Mouse (Mus musculus): Measurements from ENCODE around the gene Rarg.

Rarg gene

DNA sequence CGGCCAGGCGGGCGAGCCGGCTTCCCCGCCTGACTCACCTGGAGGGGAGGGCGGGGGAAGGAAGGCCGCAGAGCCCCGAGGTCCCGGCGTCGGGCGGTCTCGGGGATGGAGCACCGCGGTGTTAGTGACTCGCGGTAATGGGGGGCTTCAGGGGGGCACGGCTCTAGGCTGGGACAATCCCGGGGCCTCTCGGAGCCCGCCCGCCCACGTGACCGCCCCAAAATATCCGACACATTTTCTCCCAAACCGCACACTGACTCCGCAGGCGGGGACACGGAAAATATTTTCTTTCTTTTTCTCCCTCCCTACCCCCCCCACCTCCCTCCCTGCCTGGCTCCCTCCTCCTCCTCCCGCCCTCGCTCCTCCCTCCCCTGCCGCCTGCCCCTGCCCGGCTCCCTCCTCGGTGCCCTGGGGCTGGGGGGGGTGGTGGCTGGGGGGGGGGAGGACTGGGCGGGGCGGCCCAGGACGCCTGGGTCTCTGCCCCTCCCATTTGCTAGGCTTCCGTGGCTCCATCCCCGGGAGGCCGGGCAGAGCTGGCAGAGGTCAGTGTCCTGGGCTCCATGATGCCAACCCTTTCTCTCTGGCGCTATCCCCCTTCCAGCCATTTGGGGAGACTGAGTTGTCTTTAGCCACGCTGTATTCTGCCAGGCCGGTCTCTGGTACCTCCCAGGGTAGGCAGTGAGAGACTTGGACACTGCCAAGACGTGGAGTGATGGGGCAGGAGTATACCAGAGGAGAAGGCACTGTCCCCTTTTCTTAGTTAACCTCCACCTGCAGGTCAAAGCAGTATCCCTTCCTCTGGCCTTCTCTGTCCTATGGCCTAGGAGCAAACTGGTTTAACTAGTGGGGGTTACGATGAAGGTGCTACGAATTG is at the start of gene Rarg:
Rarg (minus strand) TSS at position 316 of the 874 bp plus-strand sequence.
- peak; percentile 55 to 57 for DNase-seq

GRCm38 (mm10) chr15:102302542-102302941 is 45.2 kb upstream of the Rarg start:
- no peak for DNase-seq

DNA sequence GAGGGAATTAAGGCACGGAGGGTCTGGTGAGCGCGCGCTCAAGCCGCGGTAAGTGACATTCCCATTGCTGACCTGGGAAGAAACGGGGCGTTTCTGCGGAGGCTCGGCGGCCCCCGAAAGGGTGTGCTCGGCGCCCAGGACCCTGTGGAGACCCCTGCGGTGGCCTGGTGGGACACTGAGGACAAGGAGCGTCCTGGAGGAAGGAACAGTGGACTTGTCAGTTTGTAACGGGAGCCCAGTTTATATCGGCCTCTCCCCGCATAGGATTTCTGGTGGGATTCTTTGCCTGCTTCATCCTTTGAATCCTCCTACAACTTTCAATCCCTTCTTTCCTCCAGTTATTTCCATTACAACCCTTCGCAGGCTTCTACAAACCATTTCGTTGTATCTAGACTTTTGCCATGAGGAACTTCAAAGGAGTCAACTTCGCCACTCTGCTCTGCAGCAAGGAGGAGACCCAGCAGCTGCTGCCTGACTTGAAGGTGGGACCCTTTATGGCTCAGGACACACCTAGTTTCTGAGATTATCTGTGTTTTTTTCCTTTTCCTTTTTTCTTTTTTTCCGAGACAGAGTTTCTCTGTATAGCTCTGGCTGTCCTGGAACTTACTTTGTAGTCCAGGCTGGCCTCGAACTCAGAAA is 39.2 kb upstream of the Rarg start:
- DNase-seq = no peak

- DNase-seq = peak; percentile 91 to 92
Measured at GRCm38 (mm10) chr15:102295633-102296367, 38.5 kb upstream of the Rarg start, which contains the start of gene Espl1. TSS of gene Espl1 (plus strand) at chr15:102296266.

DNA sequence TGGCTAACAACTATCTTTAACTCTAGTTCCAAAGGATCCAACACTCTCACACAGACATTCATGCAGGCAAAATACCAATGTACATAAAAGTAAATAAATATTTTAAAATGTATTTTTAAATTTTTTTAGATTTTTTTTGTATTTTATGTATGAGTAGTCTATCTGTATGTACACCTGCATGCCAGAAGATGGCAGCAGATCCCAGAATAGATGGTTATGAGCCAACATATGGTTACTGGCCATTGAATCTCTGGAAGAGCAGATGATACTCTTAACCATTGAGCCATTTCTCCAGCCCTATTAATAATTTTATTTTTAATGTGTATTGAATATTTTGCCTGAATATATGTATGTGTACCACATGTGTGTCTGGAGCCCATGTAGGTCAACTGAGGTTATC is 30.1 kb upstream of the Rarg start:
- peak; percentile 31 to 45 for DNase-seq

GRCm38 (mm10) chr15:102283648-102284047 is 26.3 kb upstream of the Rarg start:
- no peak for DNase-seq

GRCm38 (mm10) chr15:102282463-102283292 is 25.4 kb upstream of the Rarg start:
- DNase-seq = no peak

GRCm38 (mm10) chr15:102280623-102281022 is 23.3 kb upstream of the Rarg start:
- DNase-seq = no peak

GRCm38 (mm10) chr15:102279783-102280520 is 22.6 kb upstream of the Rarg start:
- DNase-seq = peak in 1 of 2 experiments; percentile 11

- peak; percentile 87 to 91 for DNase-seq
Measured at GRCm38 (mm10) chr15:102279092-102279782, 21.9 kb upstream of the Rarg start, which contains the start of gene Mfsd5. TSS of gene Mfsd5 (plus strand) at chr15:102279454.

DNA sequence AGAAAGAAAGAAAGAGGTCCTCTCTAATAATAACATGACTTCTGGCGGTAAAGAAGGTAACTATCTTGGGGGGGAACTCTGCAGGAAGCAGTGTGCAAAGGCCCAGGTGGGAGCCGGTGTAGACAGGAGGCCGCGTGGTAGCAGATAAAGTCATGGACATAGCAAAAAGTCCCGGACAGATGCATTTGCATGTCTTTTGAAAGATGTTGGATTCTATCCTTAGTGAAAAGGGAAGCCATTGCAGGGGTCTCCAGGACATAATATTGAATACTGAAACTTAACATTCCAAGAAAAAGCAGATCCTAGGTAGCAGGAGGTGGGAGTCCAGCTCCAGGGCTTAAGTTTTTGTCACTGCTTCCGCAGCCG is 21.4 kb upstream of the Rarg start:
- DNase-seq = no peak

- no peak for DNase-seq
Measured at GRCm38 (mm10) chr15:102273982-102274716, 16.8 kb upstream of the Rarg start.

DNA sequence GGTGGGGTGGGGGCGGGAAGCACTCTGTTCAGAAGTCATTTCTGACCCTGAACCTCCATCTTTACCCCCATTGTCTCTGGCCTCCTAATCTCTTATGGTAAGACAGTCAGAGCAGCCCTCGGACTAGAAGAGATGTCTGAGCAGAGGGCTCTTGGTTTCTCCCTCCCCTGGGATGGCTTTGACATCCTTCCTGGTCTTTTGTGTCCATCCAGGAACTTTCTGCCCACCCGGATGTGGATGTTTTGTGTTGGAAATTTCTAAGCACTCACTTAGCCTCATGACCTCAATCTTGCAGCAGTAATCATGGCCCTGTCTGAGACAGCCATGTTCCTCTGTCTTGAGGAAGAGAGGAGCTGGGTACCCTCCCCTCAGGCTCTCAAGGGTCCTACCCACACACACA is 14.1 kb upstream of the Rarg start:
- no peak for DNase-seq

DNA sequence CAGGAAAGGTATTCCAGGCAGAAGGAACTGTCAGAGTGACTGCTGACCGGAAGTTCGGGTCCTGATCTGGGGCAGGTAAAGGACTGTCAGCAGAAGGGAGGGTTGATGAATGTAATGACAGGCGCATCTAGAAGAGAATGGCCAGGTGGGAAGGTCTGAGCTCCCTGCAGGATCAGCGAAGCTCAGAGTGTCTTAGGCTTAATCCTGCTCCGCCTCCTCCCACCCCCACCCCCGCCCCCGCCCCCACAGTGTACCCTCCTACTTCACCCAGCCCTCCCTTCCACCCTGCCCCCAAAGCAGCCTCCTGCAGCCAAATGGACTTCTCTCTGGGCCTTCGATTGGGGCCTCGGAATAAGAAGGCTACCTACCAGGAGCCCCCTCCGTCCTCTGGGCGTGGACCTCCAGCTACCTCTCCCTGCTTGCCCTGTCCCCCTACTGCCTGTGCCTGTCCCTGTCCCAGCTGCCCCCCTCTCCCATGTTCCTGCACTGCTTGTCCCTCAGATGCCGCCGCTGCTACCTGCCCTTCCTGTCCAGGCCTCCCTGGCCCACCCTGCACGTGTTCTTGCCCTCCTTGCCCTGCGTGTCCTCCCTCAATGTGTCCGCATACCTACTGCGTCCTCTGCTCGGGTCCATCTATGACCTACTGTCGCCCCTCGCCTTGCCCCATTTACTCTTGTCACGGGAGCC is 13.1 kb upstream of the Rarg start, which contains the start of gene Gm9918:
Gm9918 (plus strand) TSS at position 290 of the 687 bp plus-strand sequence.
- no peak for DNase-seq

- DNase-seq = no peak
Measured at GRCm38 (mm10) chr15:102265548-102265947, 8.2 kb upstream of the Rarg start.

DNA sequence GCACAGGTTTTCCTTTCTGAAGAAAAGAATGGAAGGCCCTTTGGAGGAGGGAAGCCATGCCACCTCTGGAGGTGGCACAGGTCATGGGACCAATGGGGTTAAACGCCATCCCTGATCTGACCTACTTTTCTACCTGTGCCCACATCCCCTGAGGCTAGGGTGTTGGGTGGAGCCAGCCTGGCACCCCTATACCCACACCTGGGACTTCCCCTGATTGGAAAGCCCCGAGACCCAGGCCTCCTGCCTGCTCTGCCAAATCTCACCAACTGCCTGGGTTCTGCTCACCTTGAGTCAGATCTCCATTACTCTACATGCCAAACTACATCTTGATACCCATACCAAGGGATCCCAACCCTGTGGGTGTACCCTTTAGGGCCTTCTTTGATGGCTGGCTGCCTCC is 5.7 kb upstream of the Rarg start:
- no peak for DNase-seq

DNA sequence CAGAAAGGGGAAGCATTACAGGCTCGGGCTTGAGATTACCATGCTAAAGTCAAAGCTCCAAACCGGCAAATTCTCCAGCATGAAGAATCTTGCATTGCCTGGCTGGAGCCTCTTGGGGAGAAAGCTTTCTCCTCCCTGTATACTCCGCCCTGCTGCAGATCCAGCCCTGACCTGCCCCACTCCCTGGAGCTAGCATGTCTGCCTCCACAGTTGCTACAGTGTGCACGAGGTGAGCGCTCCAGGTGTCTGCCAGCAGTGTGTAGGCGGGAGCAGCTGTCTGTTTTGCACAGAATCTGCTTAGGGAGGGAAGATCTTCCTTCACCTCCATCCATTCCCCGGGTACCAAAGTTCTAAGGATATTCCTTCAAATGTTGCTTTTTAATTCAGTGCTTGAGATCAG is 5.3 kb upstream of the Rarg start:
- DNase-seq = no peak

GRCm38 (mm10) chr15:102258581-102259253 is 1.4 kb upstream of the Rarg start:
- no peak for DNase-seq

DNA sequence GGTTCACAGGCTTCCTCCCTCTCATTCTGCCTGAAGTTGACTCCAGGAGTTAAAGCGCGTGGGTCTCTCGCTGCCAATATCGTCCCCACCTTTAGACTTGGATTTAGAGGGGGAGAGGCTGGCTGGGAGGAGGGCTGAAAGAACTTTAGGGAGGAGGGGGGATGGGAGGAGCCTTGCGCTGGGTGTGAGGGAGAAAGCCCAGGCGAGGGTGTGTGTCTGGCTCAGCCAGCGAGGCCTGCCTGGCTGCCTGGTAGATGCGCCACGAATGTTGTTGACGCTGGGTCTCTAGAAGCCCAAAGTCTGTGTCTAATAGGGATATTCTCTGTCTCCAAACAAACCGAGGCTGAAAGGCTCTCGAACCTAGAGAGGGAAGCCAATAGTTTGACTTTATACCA is 756 bp upstream of the Rarg start:
- DNase-seq = peak; percentile 27 to 29

Data from cerebellum, postnatal 36 days (tissue).